Mouse (Mus musculus) embryonic facial prominence, embryonic 11.5 days (tissue): ENCODE measurements at regions not wholly inside any gene's neighbourhood (a gene's known extent, or its start where the extent isn't known, plus 50 kb on each side); places are given as distances from the start of the nearest gene placed in this dataset.
"Not testable (repeated sequence)": the region's sequence is repeated elsewhere in the genome, so short reads cannot be mapped to it uniquely, and the experiment has no call there.

ENCODE experiments used
- ATAC-seq: fragments of 200-750 bp; cut with Nextera tagmentation; replicated peaks from 2 replicates; pipeline ENCODE4 v1.8.0; 2017; ENCODE audit warnings: low read depth; ENCODE audit not compliant: insufficient number of reproducible peaks, low FRiP score, low TSS enrichment
- DNase-seq: peaks from one replicate; pipeline ENCODE4 v3.0.0-alpha.2; 2015; ENCODE audit warnings: low spot score
- H3K27ac ChIP-seq: fragments of 300-500 bp; sonication (generic); replicated peaks from 2 replicates; pipeline ENCODE4 v1.5.1; 2014; ENCODE audit warnings: mild to moderate bottlenecking, low read depth, low read length, control low read depth
- H3K27me3 ChIP-seq: fragments of 300-500 bp; sonication (generic); 2 replicates; pipeline ENCODE4 v1.6.1; 2014; ENCODE audit warnings: mild to moderate bottlenecking, low read length, moderate library complexity, mixed read lengths; ENCODE audit not compliant: control insufficient read depth, insufficient read depth
- H3K36me3 ChIP-seq: fragments of 300-500 bp; sonication (generic); replicated peaks from 2 replicates; pipeline ENCODE4 v1.6.1; 2014; ENCODE audit warnings: low read depth, mild to moderate bottlenecking, low read length, moderate library complexity, mixed read lengths; ENCODE audit not compliant: control insufficient read depth, insufficient read depth
- H3K4me1 ChIP-seq: fragments of 300-500 bp; sonication (generic); 2 replicates; pipeline ENCODE4 v1.6.1; 2014; ENCODE audit warnings: low read length, mixed read lengths; ENCODE audit not compliant: control insufficient read depth, insufficient read depth
- H3K4me2 ChIP-seq: fragments of 300-500 bp; sonication (generic); 2 replicates; pipeline ENCODE4 v1.6.1; 2014; ENCODE audit warnings: low read depth, mild to moderate bottlenecking, control low read depth, low read length, moderate library complexity
- H3K4me3 ChIP-seq: fragments of 300-500 bp; sonication (generic); 2 replicates; pipeline ENCODE4 v1.5.1; 2014; ENCODE audit warnings: low read depth, low read length, control low read depth
- H3K9ac ChIP-seq: fragments of 300-500 bp; sonication (generic); replicated peaks from 2 replicates; pipeline ENCODE4 v1.6.1; 2014; ENCODE audit warnings: mild to moderate bottlenecking, control low read depth, low read length
- H3K9me3 ChIP-seq: fragments of 300-500 bp; sonication (generic); replicated peaks from 2 replicates; pipeline ENCODE4 v1.6.1; 2016; ENCODE audit warnings: mild to moderate bottlenecking, low read length, inconsistent platforms, mixed read lengths; ENCODE audit not compliant: control insufficient read depth
- WGBS: fragments of 180-500 bp; shearing (Covaris S2); extraction: QIAGEN DNeasy Blood & Tissue Kit; methylation state at CpG from one replicate; pipeline ENCODE4 v1.1.7; 2014; 5-methylcytosine and 5-hydroxymethylcytosine counted together

- H3K4me1 ChIP-seq: no peaks in the 10 kb centered on the region
- H3K36me3 ChIP-seq: no peaks in the 10 kb centered on the region
- DNase-seq: no peak
- no peak overlapping the region for H3K9ac ChIP-seq
- H3K27me3 ChIP-seq: no peaks in the 10 kb centered on the region
- 69% methylated on average over 6 of the region's 6 CpGs for WGBS
- ATAC-seq: no peak
- H3K27ac ChIP-seq: no peak overlapping the region
- no peak overlapping the region for H3K4me2 ChIP-seq
- no peak overlapping the region for H3K4me3 ChIP-seq
- no peaks in the 10 kb centered on the region for H3K9me3 ChIP-seq
Measured at GRCm38 (mm10) chr14:108711811-108712210, 202.1 kb downstream of the Slitrk1 start.

GRCm38 (mm10) chr14:108709101-108709631 lies 204.8 kb downstream of the Slitrk1 start:
- no peaks in the 10 kb centered on the region for H3K4me1 ChIP-seq
- H3K4me3 ChIP-seq: no peak overlapping the region
- H3K4me2 ChIP-seq: no peak overlapping the region
- DNase-seq (peak; percentile 79), ATAC-seq (peak; percentile 78)
- no peaks in the 10 kb centered on the region for H3K27me3 ChIP-seq
- H3K9ac ChIP-seq: no peak overlapping the region
- H3K9me3 ChIP-seq: no peaks in the 10 kb centered on the region
- H3K36me3 ChIP-seq: no peaks in the 10 kb centered on the region
- no peak overlapping the region for H3K27ac ChIP-seq

GRCm38 (mm10) chr14:108704662-108705061 lies 209.3 kb downstream of the Slitrk1 start:
- H3K4me2 ChIP-seq, H3K27ac ChIP-seq, H3K27me3 ChIP-seq, H3K36me3 ChIP-seq, DNase-seq, H3K9me3 ChIP-seq, ATAC-seq, H3K4me3 ChIP-seq, H3K4me1 ChIP-seq, H3K9ac ChIP-seq: not testable (repeated sequence)
- 87% methylated on average over 5 of the region's 5 CpGs for WGBS

DNA sequence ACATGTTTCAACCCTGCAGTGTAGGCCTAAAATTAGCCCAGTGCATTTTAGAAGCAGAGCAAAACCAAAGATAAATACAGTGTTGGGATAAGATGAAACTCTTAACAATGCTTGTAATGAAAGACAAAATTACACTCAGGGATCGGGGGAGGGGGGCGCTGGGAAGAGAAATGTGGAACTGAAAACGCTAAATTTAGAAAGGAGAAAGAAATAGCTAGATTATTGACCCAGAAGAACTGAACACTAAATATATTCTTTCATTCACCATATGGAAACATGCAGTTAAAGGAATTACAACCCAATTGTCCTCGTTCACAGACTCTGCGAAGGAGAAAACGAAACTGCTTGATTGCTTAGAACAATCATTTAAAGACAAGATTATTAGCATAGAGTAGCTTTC lies 249.1 kb downstream of the Slitrk1 start:
- no peaks in the 10 kb centered on the region for H3K9me3 ChIP-seq
- H3K4me2 ChIP-seq: no peak overlapping the region
- 84% methylated on average over 6 of the region's 6 CpGs for WGBS
- H3K36me3 ChIP-seq: no peaks in the 10 kb centered on the region
- H3K27me3 ChIP-seq: no peaks in the 10 kb centered on the region
- no peak for DNase-seq
- no peak overlapping the region for H3K4me3 ChIP-seq
- H3K4me1 ChIP-seq: no peaks in the 10 kb centered on the region
- ATAC-seq: no peak
- H3K27ac ChIP-seq: no peak overlapping the region
- H3K9ac ChIP-seq: no peak overlapping the region

GRCm38 (mm10) chr14:108638291-108638690 lies 275.7 kb downstream of the Slitrk1 start:
- no peaks in the 10 kb centered on the region for H3K9me3 ChIP-seq
- no peak overlapping the region for H3K9ac ChIP-seq
- H3K4me1 ChIP-seq: no peaks in the 10 kb centered on the region
- no peak for DNase-seq
- no peak for ATAC-seq
- no peak overlapping the region for H3K27ac ChIP-seq
- no peak overlapping the region for H3K4me3 ChIP-seq
- no peaks in the 10 kb centered on the region for H3K27me3 ChIP-seq
- WGBS: 79% methylated on average over 2 of the region's 2 CpGs
- H3K4me2 ChIP-seq: no peak overlapping the region
- H3K36me3 ChIP-seq: no peaks in the 10 kb centered on the region

DNA sequence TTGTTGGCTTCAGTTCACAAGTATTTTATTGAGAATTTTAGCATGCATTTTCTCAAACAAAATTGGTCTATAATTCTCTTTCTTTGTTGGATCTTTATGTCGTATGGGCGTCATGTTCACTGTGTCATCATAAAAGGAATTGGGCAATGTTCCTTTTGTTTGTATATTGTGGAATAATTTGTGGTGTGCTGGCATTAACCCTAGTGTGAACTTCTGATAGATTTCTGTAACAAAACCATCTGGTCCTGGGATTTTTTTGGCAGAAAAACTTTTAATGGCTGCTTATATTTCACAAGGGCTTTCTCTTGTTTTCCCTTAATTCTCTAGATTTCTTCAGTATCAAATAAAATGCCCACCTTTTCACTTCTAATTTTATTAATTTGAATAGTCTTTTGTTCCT lies 278.7 kb downstream of the Slitrk1 start:
- no peak overlapping the region for H3K4me2 ChIP-seq
- no peak overlapping the region for H3K27ac ChIP-seq
- H3K9me3 ChIP-seq: no peaks in the 10 kb centered on the region
- H3K9ac ChIP-seq: no peak overlapping the region
- ATAC-seq: no peak
- no peak for DNase-seq
- no peaks in the 10 kb centered on the region for H3K27me3 ChIP-seq
- no peaks in the 10 kb centered on the region for H3K36me3 ChIP-seq
- WGBS: 88% methylated on average over 2 of the region's 2 CpGs
- no peaks in the 10 kb centered on the region for H3K4me1 ChIP-seq
- H3K4me3 ChIP-seq: no peak overlapping the region

GRCm38 (mm10) chr14:108610028-108610427 lies 303.9 kb downstream of the Slitrk1 start:
- H3K4me1 ChIP-seq: no peaks in the 10 kb centered on the region

More at GRCm38 (mm10) chr14:108610028-108610427, 303.9 kb downstream of the Slitrk1 start:
- Histone ChIP-seq H3K27me3 (no peaks in the 10 kb centered on the region), H3K9me3 (no peaks in the 10 kb centered on the region), H3K4me2 (no peak overlapping the region), H3K9ac (no peak overlapping the region), H3K27ac (no peak overlapping the region), H3K36me3 (no peaks in the 10 kb centered on the region), H3K4me3 (no peak overlapping the region)
- WGBS: 88% methylated on average over 1 of the region's 1 CpGs
- DNase-seq: no peak
- ATAC-seq: no peak
